Mouse (Mus musculus) ovary, postnatal 14 days (tissue): ENCODE data around the gene Ccdc138.
"Not testable (repeated sequence)": the region's sequence is repeated elsewhere in the genome, so short reads cannot be mapped to it uniquely, and the experiment has no call there.

Experiments
- DNase-seq: peaks from one replicate; pipeline ENCODE4 v3.0.0; 2022; ENCODE audit warnings: low spot score

Gene Ccdc138

DNA sequence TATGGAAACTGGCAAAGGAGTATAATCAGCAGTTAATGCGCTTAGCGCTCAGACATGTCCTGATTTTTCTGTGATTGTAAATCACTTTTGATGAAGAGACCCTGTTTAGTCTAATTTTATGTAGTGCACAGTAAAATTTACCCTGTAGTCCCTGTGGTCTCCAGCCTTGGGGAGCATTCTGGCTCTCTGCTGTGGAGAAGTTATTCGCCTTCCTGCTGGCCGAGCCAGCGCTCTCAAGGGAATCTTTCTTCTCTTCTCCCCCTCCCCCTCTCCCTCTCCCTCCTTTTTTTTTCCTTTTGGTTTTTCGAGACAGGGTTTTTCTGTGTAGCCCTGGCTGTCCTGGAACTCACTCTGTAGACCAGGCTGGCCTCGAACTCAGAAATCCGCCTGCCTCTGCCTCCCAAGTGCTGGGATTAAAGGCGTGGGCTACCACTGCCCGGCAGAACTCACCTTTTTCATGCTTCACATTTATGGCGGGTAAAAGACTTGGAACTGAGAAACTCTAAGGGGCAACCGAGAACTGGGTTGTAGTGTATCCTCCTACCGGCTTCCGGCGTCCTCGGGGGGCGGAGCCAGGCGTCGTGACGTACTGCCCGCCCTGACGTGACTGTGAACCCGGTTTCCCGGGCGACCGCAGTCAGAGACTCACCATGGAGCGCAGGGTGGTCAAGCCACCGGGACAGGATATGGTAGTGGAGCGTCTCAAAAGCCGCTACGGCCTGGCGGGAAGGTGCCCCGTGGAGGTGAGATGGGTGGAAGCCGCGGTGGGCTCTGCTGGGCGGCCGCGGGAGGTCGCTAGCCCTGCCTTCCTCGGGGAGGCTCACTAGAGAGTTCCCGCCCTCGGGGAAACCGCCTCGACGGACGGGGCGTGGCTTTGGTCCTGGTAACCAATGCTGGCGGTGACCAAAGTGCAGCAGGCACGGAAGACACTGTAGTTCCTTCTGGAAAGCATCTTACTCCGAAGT is at the start of gene Ccdc138:
TSS of gene Ccdc138 (plus strand) at position 629 of the 965 bp plus-strand sequence.
- DNase-seq: peak; percentile 90

DNA sequence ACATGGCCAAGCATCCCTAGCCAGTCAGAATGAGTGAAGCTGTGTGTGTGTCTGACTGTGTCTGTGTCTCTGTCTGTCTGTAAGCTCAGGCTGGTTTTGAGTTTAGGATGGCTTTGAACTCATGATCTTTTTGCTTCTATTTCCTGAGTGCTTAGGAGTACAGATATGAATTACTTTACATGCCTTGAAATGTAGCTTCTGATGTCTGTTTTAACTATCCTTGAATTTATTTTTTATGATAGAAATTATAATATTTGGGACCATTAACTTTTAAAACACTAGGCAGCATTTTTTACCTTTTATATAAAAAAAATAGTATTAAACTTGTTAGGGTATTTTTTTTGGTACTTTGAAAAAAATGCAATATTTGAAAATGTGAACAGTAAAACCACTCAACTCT is 46.2 kb upstream of the Ccdc138 start:
- no peak for DNase-seq

DNA sequence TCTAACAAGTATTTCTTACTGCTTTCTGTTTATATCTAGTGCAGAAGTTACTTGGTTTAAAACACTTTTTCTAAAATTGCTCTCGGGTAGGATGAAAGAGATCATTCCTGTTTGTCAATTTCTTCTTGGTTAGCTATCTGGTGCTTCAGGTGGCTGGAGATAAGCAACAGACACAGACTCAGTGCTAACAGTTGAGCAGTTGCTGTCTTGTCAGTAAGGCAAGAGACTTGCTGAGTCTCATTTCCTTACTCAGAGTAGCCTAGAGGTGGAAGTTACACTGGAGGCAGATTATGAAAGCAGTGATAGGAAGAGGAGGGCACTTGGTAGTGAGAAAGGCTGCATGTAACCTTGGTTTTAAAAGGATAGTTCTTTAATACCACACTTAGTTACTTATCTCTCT is 45.6 kb upstream of the Ccdc138 start:
- DNase-seq: no peak

DNA sequence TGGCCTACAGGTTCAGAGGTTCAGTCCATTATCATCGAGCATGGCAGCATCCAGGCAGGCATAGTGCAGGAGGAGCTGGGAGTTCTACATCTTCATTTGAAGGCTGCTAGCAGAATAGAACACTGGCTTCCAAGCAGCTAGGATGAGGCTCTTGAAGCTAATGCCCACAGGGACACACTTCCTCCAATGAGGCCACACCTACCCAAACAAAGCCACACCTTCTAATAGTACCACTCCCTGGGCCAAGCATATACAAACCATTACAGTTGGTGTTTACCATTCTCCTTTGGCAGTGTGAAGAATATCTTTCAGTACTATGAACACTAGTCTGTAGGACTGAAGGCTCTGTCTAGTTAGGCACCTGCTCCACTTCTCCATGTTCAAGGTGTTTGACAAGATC is 37.9 kb upstream of the Ccdc138 start:
- no peak for DNase-seq

DNA sequence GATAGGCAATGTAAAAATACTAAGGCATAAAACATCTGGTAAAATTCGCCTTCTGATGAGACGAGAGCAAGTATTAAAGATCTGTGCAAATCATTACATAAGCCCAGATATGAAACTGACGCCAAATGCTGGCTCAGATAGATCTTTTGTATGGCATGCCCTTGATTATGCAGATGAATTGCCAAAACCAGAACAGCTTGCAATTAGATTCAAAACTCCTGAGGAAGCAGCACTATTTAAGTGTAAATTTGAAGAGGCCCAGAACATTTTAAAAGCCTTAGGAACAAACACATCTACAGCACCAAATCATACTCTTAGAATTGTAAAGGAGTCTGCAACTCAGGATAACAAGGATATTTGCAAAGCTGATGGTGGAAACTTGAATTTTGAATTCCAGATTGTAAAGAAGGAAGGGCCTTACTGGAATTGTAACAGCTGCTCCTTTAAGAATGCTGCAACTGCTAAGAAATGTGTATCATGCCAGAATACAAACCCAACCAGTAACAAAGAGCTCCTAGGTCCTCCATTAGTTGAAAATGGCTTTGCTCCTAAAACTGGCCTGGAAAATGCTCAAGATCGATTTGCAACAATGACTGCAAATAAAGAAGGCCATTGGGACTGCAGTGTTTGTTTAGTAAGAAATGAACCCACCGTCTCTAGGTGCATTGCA is 20.5 kb upstream of the Ccdc138 start:
- no peak for DNase-seq

DNA sequence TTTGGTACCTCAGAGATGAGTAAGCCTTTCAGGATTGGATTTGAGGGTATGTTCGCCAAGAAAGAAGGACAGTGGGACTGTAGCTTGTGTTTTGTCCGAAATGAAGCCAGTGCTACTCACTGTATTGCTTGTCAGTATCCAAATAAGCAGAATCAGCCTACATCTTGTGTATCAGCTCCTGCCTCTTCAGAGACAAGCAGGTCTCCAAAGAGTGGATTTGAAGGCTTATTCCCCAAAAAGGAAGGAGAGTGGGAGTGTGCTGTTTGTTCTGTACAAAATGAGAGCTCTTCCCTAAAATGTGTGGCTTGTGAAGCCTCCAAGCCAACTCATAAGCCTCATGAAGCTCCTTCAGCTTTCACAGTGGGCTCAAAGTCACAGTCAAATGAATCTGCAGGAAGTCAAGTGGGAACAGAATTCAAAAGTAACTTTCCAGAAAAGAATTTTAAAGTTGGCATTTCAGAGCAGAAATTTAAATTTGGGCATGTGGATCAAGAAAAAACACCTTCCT is 19.6 kb upstream of the Ccdc138 start:
- no peak for DNase-seq

DNA sequence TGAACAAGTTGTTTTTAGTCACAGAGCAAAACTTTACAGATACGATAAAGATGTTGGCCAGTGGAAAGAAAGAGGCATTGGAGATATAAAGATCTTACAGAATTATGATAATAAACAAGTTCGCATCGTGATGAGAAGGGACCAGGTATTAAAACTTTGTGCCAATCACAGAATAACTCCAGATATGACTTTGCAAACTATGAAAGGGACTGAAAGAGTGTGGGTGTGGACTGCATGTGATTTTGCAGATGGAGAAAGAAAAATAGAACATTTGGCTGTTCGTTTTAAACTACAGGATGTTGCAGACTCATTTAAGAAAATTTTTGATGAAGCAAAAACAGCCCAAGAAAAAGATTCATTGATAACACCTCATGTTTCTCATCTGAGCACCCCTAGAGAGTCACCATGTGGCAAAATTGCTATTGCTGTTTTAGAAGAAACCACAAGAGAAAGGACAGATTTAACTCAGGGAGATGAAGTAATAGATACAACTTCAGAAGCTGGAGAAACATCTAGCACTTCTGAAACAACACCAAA is 17.7 kb upstream of the Ccdc138 start:
- DNase-seq: no peak

DNA sequence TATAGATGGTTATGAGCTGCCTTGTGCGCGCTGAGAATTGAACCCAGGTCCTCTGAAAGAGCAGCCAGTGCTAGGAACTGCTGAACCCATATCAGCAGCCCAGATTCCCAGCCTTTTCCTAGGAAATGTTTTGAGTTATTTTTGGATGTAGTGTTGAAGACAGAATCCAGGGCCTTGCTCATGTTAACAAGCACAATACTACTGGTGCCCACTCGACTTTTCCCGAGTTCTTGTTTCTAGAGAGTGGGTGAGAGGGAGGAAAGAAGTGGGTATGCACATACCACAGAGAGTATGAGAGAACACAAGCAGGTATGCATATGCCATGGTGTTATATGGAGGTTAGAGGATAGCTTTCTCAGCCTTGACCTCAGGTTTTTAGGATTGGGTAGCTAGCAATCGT is 6.7 kb upstream of the Ccdc138 start:
- no peak for DNase-seq

DNA sequence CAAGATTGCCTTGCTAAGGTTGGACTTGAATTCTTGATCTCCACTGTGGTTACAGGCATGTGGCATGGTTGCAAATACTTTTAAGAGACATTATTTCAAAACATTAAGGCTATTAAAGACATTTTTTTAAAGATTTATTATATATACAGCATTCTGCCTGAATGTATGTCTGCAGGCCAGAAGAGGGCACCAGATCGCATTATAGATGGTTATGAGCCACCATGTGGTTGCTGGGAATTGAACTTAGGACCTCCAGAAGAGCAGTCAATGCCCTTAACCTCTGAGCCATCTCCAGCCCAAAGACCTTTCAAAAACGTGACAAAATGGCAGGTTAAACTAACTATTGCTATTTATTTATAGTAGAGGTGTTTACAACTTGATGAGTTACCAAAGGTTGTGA is 2.1 kb upstream of the Ccdc138 start:
- no peak for DNase-seq

DNA sequence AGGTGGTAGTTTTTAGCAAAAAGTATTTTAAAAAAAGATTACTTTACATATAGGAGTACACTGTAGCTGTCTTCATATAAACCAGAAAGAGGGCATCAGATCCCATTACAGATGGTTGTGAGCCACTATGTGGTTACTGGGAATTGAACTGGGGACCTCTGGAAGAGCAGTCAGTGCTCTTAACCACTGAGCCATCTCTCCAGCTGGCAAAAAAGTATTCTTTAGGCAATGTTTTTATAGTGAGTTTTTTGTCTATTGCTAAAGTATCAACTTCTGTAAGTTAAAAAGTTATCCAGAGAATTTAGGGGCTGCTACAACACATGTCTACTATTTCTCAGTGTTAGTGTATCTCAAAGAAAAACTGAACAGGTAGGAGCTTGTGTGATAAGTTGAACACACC is 1.0 kb upstream of the Ccdc138 start:
- no peak for DNase-seq

DNA sequence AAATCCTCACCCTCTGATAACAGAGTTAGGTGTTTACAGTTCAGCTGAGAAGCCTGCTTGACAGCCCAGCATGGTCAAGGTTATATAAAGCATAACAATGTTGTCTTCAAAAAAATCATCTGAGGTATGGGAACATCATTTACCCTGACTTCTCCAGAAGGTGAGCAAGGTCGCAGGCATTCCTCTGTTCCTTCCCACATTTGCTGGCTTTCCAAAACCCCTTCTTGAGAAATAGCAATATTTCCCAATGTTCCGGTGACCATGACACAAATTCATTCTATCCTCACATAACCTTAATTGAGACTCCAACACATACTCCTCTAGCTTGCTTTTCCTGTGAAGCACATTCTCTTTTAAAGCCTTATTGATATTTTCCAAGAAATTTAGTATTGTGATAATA is 768 bp downstream of the Ccdc138 start:
- no peak for DNase-seq

DNA sequence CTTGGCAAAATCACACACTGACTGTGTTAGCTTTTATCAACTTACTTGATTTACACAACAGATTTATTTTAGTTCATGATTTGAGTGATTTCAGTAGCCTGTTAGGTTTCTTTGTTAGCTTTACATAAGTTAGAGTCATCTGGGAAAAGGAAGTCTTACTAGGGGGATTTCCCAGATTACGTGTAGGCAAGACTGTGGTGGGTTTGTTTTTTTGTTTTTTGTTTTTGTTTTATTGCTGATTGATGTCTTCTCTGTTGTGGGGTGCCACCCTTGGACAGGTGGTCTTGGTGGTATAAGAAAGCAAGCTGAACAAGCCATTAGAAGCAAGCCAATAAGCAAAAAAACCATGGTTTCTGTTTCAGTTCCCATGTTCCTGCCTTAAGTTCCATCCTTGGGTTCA is 31.6 kb downstream of the Ccdc138 start:
- DNase-seq: no peak

DNA sequence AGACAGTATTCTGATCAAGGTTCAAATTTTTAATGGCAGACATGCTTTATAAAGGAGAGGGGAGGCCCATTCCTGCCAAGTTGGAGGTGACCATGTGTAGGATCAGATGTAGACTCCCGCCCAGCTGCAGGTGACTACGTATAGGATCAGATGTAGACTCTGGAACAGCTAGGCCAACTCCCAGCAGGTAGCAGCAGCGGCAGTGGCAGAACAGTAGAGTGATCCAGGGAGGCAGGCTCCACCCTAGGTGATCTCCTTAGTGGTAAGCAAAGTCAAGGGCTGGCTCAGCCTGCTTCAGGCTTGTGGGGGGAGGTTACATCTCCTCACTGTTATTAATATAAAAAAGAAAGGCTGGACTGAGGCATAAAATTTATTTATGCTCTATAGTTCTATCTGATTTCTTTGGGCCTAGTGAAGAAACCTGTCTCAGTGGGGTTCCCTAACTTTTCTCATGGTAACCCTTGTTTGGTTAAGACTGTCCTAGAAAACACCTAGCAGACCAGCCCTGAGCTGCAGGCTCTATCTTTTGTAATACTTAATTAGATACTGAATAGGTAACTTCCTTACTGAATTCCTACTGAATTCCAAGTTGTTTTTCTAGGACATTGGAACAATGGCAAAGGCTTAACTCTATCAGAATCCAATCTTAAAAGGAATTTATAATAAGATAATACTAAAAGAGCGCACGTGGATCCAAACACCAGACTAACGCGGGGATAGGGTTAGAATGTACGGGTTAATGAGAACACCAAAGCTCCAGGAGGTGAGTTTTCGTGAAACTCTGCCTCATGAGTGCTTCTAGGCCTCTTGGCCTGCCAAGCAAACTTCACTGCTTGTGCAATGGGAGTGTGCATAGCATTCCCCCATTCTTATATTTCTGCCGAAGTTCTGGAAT is 33.4 kb downstream of the Ccdc138 start:
- DNase-seq: no peak

DNA sequence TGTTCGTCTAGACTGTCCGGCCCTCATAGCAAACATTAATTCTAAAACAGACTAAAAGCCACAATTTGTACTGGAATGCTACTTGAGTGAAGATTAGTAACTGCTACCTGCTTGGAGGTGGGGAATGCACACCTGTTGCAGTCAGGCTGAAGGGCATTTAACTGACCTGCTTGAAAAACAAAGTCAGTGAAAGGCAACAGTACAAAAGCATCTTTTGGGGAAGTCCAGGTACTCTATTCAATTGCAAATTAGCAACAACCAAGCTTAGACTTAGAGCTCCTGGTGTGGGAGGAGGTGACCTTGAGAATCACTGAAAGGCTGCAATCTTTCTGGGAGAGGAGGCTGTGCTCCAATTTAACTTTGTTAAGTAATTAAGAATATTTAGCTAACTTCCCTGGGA is 34.4 kb downstream of the Ccdc138 start:
- DNase-seq: no peak

DNA sequence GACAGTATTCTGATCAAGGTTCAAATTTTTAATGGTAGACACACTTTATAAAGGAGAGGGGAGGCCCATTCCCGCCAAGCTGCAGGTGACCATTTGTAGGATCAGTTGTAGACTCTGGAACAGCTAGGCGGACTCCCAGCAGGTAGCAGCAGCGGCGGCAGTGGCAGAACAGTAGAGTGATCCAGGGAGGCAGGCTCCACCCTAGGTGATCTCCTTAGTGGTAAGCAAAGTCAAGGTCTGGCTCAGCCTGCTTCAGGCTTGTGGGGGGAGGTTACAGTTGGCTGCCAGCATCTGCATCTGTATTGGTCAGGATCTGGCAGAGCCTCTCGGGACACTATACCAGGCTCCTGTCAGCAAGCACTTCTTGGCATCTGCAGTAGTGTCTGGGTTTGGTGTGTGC is 38.5 kb downstream of the Ccdc138 start:
- not testable (repeated sequence) for DNase-seq

DNA sequence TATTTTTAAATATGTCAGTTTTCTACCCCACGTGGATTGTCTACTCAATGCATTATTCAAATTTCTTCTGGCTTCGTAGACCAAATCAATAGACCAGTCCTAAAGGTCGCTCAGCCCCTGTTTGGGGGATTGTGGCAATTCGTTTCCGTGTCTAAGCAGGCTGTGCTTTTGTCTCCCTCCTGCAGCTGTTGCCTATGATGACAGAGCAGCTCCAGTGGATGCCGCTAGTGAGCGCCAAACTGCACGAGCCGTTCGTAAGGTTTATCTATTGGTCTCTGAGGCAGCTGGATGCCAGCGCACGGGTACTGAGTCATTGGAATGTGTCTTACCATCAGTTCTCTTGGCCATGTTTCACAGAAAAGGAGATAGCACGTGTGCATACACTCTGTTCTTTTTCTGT is 42.9 kb downstream of the Ccdc138 start:
- DNase-seq: no peak

DNA sequence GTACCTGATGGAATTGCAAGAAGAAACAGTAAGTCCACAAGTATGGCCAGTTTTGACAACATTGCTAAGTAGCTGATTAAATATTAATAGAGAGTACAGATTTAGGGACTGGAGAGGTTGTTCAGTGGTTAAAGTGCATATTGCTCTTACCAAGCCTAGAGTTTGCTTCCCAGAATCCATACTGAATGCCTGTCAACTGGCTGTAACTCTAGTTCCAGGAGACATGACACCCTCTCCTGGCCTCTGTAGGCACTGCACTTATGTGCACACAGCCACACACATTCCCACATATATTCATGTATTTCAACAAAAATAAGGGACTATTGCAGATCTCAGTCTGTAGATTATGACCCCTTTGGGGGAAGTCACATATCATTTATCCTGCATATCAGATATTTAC is 51.0 kb downstream of the Ccdc138 start:
- DNase-seq: no peak

DNA sequence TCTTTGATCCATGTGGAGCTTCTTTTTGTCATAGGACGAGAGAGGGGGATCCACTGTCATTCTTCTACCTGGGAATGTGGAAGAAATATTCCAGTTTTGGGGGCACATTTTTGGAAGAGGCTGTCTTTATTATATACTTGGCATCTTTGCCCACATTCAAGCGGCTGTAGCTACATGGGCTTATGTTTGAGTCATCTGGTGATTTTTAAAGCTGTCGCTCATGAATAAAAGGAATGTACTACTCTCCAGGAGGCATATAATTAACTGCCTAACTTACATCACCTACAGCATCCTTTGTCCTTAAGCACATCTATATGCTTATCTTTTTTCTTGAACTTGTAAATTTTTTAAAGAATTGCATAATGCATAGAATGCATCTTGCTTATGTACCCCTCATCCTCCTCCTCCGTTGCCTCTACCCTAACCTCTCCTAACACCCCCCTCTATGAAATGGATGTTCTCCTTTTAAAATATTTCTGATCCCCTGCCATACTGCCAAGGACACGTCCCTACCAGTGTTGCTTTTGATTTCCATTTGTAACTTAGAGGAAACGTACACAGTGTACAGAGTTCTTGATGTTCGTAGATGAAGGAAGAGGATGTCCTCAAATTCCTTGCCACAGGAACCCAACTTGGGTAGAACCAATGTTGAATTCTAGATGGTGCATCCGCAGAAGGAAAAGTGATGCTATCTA is 57.1 kb downstream of the Ccdc138 start:
- no peak for DNase-seq

DNA sequence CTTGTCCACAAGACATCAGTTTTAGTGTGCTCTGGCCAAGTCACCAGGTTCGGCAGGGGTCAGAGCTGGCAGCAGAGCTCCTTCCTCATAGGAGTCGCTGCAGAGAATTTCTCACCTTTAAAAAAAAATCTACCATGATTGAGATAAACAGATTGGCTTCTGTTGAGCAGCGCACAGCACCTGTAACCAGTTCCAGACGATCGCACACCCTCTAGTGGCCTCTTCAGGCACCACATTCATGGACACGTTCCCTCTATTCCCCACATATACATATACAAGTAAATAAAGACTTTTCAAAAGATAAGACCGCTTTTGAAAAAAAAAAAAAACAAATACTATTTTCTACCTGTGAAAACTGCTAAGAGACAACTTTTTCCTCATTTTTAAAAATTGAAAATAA is 61.4 kb downstream of the Ccdc138 start:
- DNase-seq: peak; percentile 18

DNA sequence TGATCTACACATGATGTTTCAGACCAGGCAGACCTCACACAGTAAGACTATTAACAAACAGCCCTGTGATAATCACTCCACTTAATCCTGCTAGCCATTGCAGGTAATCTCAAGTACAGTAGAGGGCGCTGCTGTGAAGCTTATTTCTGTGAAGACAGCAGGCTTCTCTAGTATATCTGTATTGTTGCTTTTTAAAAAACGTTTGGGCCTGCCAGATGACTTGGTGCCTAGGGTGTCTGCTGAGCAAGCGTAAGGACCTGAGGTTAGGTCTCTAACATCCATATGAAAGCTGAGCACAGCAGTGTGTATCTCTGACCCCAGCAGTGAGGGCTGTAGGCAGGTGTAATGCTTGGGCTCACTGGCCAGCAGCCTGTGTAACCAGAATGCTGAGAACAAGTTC is 62.2 kb downstream of the Ccdc138 start:
- peak; percentile 6 for DNase-seq

DNA sequence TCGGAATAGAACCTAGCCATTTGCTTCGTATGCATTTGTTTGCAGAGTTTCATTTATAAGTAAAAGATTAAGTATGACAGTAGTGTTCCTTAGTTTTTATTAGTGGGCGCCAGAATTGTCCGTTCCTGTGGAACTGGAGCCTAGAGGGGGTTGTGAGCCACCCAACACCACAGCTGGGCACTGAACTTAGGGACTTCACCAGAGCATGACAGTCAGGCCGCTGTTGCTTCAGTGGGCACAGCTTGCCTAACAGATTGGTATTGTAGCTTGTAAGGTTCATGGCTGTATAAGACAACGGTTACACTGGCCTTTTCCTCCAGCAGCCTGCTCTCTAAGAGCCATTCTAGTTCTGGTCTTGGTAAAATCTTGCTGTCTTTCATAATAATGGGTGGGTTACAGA is 62.8 kb downstream of the Ccdc138 start:
- DNase-seq: no peak
